Mouse (Mus musculus): ENCODE results near the gene Mrgprd.

DNA sequence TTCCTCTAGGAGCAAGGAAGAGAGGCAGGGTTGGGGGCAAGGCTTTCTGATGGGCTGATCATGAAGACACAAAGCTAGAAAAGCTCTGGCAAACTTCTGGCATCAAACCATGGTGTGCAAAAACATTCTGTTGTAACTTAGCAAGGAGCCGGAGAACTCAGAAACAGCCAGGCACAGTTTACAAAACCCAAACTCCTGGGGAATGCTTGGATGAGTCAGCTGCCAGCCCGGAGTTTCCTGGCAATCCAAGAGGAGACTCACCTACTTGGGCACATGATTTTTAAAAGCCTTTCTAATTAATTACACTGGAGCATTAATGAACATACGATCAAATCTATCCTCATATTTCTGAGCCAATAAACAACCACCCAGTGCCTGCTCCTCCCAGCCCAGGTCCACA lies 2.5 kb upstream of the Mrgprd start:
- TF ChIP-seq POLR2A (IDR thresholded peaks at IDR 0.05; ENCODE audit: low read depth, low read length) (no peak), CTCF (IDR thresholded peaks at IDR 0.05; ENCODE audit: extremely low read depth, insufficient read depth, insufficient read length, insufficient replicate concordance) (no peak)
